Mouse (Mus musculus) kidney, adult 11 months (tissue): ENCODE measurements around the gene Pkp1.

Experiments used
- DNase-seq: peaks from one replicate; pipeline ENCODE4 v3.0.0; 2022

The Pkp1 gene

DNA sequence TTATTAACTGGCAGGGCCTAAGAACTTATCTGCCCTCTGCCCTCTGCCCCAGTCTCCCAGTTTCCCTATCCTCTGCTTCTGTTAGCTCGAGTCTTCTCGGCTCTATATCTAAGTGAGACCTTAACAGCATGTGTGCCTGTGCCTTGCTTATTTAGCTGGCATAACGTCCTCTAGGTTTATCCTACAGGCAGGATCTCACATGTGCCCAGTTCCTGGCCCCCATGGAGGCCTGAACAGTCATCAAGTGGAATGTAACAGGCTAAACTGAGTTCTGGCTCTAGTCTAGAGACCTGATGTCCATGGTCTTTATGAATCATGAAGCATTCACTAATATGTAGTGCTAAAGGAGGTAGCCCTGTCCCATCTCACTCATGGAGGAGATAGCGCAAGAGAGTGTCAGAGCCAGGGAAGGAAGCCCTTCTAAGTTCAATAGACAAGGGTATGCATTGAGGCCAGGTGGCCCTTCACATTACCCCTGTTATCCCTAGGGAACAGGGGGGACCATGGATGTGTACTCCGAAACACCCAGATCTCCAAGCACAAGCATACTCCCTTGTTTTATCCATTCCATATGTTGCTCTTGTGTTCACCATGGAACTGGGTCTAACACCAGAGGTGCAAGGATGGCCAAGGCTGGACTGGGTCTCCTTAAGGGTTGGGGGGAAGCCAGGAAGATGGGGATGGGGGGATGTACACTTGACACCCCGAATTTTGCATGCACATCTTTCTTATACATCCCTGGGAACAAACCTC is 64.2 kb downstream of the Pkp1 start:
- DNase-seq: no peak

GRCm38 (mm10) chr1:135853200-135853599 is 65.8 kb downstream of the Pkp1 start:
- no peak for DNase-seq

- no peak for DNase-seq
These were observed 66.8 kb downstream of the Pkp1 start for GRCm38 (mm10) chr1:135852044-135852756.

GRCm38 (mm10) chr1:135850722-135851512 is 68.1 kb downstream of the Pkp1 start:
- no peak for DNase-seq

GRCm38 (mm10) chr1:135847611-135848351 is 71.2 kb downstream of the Pkp1 start:
- DNase-seq: no peak

DNA sequence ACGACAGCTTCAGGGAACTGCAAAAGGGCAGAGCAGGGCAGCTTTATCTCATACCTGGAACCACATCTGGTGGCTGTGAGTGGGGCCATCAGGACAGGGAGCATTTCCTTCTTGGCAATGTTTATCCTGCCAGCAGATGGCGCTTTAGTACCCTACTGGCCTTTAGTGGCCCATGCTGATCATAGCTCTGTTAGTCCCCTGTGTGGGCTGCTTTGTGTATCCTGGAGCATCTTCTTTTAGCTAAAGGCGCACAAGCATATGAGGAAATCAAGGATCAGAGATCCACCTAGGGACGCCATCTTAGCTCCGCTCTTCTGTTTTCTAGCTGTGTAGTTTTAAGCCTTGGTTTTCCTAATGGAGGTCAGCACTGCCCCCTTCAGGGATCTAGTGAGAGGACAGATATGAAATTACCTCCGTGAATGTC is 71.9 kb downstream of the Pkp1 start:
- DNase-seq: no peak

GRCm38 (mm10) chr1:135846632-135847031 is 72.4 kb downstream of the Pkp1 start:
- DNase-seq: no peak

DNA sequence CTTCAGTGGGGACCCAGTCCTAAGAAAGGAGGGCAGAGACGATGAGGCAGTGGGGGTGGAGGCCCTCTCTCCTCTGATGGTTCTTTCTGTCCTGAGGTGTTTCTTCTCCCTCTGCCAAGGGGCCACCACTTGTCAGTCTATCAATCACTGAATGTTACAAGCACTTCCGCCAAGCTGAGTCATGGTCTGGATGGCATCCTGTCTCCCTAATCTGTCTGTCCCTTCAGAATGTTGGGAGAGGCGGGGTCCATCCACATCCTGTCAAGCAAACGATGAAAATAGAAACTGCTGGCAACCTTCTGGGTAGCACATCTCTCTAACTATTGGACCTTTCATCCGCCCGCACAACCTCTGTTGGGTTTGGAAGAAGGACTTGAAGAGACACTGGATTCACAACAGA is 74.5 kb downstream of the Pkp1 start:
- DNase-seq: no peak

- DNase-seq: no peak
These were observed 75.3 kb downstream of the Pkp1 start for GRCm38 (mm10) chr1:135843519-135844262.

GRCm38 (mm10) chr1:135840675-135841395 is 78.2 kb downstream of the Pkp1 start:
- no peak for DNase-seq

- no peak for DNase-seq
These were observed 79.9 kb downstream of the Pkp1 start for GRCm38 (mm10) chr1:135839065-135839464.

GRCm38 (mm10) chr1:135838626-135839025 is 80.4 kb downstream of the Pkp1 start:
- no peak for DNase-seq

DNA sequence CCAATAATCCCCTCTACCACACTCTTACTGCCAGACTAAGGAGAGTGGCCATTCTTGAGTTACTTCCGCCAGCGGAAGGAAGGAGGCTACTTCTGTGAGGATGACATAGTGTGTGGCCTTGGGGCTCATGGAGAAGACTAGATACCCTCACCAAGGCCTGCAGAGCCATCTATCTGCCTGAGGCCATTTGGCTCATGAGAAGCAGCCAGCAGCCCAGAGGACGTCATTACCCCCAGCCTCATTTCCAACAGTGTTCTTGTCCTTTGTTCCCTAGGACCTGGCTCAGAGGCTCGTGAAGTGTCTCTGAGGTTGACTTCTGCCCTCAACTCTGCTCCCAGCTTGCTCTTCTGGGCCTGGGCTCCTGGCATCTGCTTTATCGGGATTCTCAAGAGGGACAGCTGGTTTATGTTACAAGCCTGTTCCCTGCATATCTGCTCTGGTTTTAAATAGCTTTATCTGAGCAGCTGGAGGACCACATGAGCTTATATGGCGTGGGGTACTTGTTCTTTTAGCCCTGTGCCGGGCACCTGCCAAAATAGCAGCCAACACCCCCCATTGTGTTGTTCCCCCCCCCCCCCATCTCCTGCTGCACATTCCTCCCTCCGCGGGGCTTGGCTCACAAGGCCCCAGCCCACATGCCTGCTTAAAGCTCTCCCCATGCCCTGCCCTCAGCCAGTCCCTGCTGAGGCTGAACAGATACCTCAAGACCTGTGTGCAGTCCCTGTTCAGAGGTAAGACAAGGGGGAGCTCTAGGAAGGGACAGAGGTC is 83.1 kb downstream of the Pkp1 start, which contains the start of gene Tnnt2:
TSS of gene Tnnt2 (plus strand) at position 639 of the 768 bp plus-strand sequence.
- DNase-seq: no peak

DNA sequence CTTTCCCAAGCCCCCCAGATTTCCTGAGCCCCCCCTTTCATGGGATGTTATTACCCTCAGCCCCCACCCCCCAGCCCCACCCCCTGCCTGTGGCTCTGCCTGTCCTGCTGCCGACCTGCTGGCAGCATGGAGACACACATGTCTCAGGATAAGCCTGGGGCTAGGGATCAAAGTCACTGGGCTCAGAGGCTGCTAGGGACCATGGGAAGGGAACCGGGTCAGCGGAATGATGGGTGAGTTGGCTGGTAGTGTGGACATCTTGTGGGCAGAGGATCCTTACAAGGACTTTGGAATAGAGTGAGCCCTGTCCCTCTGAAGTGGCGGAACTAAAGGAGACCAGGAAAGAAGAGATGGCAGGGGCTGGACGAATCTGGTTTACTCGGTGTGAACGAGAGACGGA is 84.0 kb downstream of the Pkp1 start:
- DNase-seq: no peak

DNA sequence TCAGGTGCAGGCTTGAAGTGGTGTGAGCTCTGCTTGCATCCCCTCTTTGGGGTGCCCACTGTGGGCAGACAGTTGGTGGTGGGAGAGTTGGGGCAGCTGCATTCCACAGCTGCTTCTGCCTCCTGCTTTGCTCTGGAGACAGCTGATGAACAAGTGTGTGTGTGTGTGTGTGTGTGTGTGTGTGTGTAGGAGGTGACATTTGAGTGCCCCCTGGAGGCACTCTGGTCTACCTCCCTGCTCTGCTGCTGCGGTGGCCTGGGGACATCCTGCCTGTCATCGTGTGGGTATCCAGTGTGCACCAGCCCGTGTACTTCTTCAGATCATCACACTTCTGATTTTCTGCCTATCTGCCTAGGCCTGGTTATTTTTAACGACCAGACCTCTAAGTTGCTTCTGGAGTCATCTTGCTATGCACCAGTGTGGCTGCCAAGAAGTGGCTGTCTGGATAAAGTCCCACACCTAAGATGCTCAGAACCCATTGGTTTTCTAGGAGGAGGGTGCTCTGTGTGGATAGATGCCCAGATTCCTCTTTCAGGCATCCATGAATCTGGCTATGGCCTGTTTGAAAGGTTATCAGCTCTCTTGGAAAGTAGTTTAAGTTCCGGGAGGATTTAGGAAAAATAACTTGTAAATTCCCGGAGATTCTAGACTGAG is 84.7 kb downstream of the Pkp1 start:
- no peak for DNase-seq

DNA sequence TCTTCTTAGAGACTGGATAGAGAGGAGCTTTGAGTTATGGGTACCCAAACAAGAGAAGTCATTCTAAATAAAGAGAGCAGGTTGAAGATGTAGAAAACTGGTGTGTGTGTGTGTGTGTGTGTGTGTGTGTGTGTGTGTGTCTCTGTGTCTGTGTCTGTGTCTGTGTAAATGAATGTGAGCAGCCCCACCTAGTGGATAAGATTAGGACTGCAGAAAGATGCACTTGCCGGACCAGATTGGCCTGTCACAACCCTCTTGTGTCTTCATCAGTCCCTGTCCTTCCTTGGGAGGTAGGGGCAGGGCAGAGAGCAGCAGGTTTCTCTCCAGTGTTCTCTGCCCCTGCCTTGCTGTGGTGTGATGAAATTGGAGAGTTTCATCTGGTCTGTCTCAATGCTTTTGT is 90.1 kb downstream of the Pkp1 start:
- DNase-seq: peak; percentile 42

DNA sequence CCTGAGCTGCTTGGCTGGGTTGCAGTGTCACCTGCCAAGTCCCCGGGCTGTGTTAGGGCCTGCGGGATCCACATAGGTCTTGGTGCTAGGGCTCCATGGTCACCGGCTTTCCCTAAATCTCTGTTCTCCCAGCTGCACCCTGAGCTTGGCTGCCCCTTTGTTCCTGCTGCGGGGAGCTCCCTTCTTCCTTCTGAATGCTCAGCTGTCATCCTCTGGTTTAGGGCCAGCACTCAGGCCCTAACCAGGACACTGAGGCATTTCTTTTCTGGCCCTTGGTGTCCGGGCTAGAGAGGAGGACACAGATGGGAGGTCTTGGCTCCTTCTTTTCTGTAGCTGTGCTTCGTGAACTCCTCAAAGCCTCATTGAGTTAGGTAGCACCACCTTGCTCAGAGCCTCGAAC is 97.2 kb downstream of the Pkp1 start:
- DNase-seq: no peak
